Mouse (Mus musculus) neural tube, embryonic 12.5 days (tissue): ENCODE data around the gene Efemp1. TPM values are rescaled to one million over a fixed set of nuclear protein-coding genes. Genes with fewer than 3 reads are reported as not detected.

ENCODE experiments used
- ATAC-seq: fragments of 200-750 bp; cut with Nextera tagmentation; 2 replicates; pipeline ENCODE4 v1.8.0; 2017; ENCODE audit warnings: low read depth, mild to moderate bottlenecking, moderate TSS enrichment, moderate library complexity; ENCODE audit not compliant: low FRiP score
- H3K27ac ChIP-seq: fragments of 300-500 bp; sonication (generic); 2 replicates; pipeline ENCODE4 v1.5.1; 2016
- H3K27me3 ChIP-seq: fragments of 300-500 bp; sonication (generic); replicated peaks from 2 replicates; pipeline ENCODE4 v1.6.1; 2016; ENCODE audit warnings: mild to moderate bottlenecking
- H3K36me3 ChIP-seq: fragments of 300-500 bp; sonication (generic); 2 replicates; pipeline ENCODE4 v1.6.1; 2016; ENCODE audit warnings: mild to moderate bottlenecking
- H3K4me1 ChIP-seq: fragments of 300-500 bp; sonication (generic); 2 replicates; pipeline ENCODE4 v1.6.1; 2016
- H3K4me2 ChIP-seq: fragments of 300-500 bp; sonication (generic); replicated peaks from 2 replicates; pipeline ENCODE4 v1.6.1; 2016; ENCODE audit warnings: mild to moderate bottlenecking
- H3K4me3 ChIP-seq: fragments of 300-500 bp; sonication (generic); 2 replicates; pipeline ENCODE4 v1.5.1; 2016
- H3K9ac ChIP-seq: fragments of 300-500 bp; sonication (generic); 2 replicates; pipeline ENCODE4 v1.6.1; 2016; ENCODE audit warnings: mild to moderate bottlenecking
- H3K9me3 ChIP-seq: fragments of 300-500 bp; sonication (generic); 2 replicates; pipeline ENCODE4 v1.6.1; 2016; ENCODE audit warnings: mild to moderate bottlenecking
- WGBS: fragments of 180-500 bp; shearing (Covaris S2); methylation state at CpG from one replicate; pipeline ENCODE4 v1.1.7; 2016; 5-methylcytosine and 5-hydroxymethylcytosine counted together
- polyA plus RNA-seq: library from polyadenylated mRNA; unstranded; fragments of >200 nt; fragmentation: Nextera tagmentation; extraction: Ambion mirVana; gene quantifications from 2 replicates; pipeline ENCODE4 v1.2.1, GENCODE M21; 2016

The Efemp1 gene
- polyA plus RNA-seq, 1 experiment from 2014 or later = 11.8 TPM

DNA sequence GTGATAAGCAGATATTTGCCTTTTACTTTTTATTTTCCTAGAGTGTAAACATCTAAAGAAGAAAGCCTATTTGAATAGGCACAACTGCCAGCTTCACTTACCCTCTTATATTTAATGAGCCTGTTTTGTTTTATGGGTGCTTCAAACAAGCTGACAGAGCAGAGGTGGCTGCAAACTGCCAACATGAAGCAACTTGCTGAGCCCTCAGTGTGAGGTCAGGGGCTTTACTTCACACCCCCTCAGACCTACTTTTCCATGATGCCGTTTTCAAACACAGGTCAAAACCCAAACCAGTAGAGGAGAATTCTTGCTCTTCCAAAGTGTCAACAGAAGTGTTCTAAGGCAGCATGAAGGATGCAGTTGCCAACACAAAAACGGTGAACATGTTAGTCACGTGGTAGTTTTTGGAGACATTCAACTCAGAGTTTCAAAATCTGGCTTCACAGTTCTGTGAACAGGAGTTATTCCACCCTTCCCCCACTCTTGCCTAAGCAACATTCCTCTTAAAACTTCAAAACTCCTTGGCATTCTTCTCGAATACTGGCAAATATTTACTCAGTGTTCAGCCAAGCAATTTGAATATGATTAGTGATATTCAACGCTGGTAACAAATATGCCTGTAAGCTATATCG is 101.8 kb downstream of the Efemp1 start:
- 73% methylated on average over 6 of the region's 6 CpGs for WGBS
- no peak overlapping the region for H3K27ac ChIP-seq

DNA sequence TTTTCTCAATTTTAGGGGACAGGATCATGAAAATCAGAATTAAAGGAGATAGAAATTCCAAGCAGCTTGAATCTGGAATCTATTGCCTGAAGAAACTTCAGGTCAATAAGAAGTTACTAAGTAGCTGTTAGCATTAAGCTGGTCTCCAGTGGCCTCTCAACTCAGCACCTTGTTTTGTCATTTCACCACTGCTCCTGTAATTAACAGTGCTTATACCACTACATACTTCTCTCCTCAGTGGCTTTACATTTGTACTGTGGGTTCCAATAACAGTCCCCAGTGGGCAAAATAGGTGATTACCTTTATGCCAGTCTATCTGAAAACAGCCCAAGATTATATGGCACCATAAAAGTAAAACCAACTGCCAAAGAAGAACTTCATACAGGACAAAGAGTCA is 102.3 kb downstream of the Efemp1 start:
- no peaks in the 10 kb centered on the region for H3K27me3 ChIP-seq
- no peak for ATAC-seq
- no peaks in the 10 kb centered on the region for H3K4me1 ChIP-seq
- H3K9me3 ChIP-seq = no peaks in the 10 kb centered on the region
- H3K36me3 ChIP-seq = no peaks in the 10 kb centered on the region
- no peak overlapping the region for H3K4me2 ChIP-seq
- H3K9ac ChIP-seq = no peak overlapping the region
- H3K27ac ChIP-seq = no peak overlapping the region
- H3K4me3 ChIP-seq = no peak overlapping the region

More for the DNA sequence above, 101.8 kb downstream of the Efemp1 start:
- Histone ChIP-seq H3K27me3 (no peaks in the 10 kb centered on the region), H3K4me2 (no peak overlapping the region), H3K36me3 (no peaks in the 10 kb centered on the region), H3K4me3 (no peak overlapping the region), H3K9ac (no peak overlapping the region), H3K9me3 (no peaks in the 10 kb centered on the region), H3K4me1 (no peaks in the 10 kb centered on the region)
- no peak for ATAC-seq

DNA sequence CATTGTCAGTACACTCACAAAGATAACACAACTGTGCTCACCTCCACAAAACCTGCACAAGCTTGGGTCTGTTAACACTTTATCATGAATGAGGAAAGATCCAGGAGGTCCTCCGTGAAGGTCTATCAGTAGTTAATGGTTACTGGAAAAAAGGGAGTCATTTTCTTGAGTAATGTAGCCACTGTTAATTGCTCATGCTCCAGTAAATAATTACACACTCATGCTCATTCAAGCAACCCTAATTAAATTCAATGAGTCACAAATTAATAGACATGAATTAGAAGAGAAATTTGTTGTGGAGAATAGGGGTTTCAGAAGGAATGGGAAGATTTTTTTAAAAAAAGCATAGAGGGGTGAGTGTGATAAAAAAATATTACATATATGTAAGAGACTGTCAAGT is 108.4 kb downstream of the Efemp1 start:
- Histone ChIP-seq H3K4me3 (no peak overlapping the region), H3K36me3 (no peaks in the 10 kb centered on the region), H3K27ac (no peak overlapping the region), H3K4me1 (no peaks in the 10 kb centered on the region), H3K27me3 (no peaks in the 10 kb centered on the region), H3K4me2 (no peak overlapping the region), H3K9ac (no peak overlapping the region), H3K9me3 (no peaks in the 10 kb centered on the region)
- WGBS = 75% methylated on average over 1 of the region's 1 CpGs
- no peak for ATAC-seq
